Mouse (Mus musculus): ENCODE data around the gene Dnah12. TPM values are rescaled to one million over a fixed set of nuclear protein-coding genes. Genes with fewer than 3 reads are reported as not detected.

The Dnah12 gene
- polyA plus RNA-seq, 1 experiment from 2014 or later, result 0.15 TPM

DNA sequence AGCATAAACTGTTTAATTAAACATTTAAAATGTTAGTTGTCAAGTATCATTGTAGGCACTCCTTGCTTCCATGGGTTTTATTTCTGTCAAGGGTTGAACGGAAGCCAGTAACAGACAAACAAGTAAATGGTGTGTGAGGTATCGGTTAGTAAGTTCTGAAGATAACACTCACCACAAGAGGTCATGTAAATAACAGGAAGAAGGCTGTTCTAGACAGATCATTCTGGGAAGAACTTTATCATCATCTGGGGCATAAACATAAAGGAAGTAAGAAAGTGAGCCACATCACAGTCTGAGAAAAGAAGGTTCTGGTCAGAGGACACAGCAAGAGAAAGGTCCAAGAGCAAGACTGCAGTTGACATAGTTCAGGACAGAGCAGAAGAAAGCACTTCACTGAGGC, 132.9 kb downstream of the Dnah12 start:
- ATAC-seq (ENCODE audit: low read depth), result no peak
- Histone ChIP-seq H3K27me3 (ENCODE audit: control insufficient read depth, insufficient read depth, low read length) (no peaks in the 10 kb centered on the region), H3K4me3 (ENCODE audit: low read depth, low read length) (no peak overlapping the region), H3K4me2 (ENCODE audit: low read depth, low read length) (no peak overlapping the region), H3K36me3 (ENCODE audit: control insufficient read depth, insufficient read depth, low read length) (no peaks in the 10 kb centered on the region), H3K27ac (ENCODE audit: low read depth, low read length) (no peak overlapping the region), H3K4me1 (ENCODE audit: control insufficient read depth, insufficient read depth, low read length) (no peaks in the 10 kb centered on the region), H3K9ac (replicated peaks; ENCODE audit: low read depth, low read length) (no peak overlapping the region), H3K9me3 (ENCODE audit: control insufficient read depth, low read length) (no peaks in the 10 kb centered on the region)
- WGBS, result 92% methylated on average over 2 of the region's 2 CpGs

DNA sequence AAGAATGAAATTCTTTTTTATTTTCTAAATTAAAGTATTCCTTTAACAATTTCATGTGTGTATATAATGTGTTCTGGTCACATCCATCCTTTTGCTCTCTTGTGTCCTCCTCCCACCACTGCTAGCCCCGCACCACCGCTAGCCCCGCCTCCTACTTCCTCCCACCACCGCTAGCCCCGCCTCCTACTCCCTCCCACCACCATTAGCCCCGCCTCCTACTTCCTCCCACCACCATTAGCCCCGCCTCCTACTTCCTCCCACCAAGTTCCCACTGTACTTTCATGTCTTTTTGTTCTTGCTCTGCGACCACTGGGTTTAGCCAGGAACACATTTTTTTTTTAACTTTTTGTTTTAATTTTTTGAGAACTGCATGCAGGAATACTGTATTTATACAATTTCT, 160.0 kb downstream of the Dnah12 start:
- H3K9me3 ChIP-seq (ENCODE audit: control insufficient read depth, low read length), result no peaks in the 10 kb centered on the region
- H3K9ac ChIP-seq (replicated peaks; ENCODE audit: low read depth, low read length), result no peak overlapping the region
- no peaks in the 10 kb centered on the region for H3K27me3 ChIP-seq (ENCODE audit: control insufficient read depth, insufficient read depth, low read length)
- no peak for ATAC-seq (ENCODE audit: low read depth)
- no peaks in the 10 kb centered on the region for H3K4me1 ChIP-seq (ENCODE audit: control insufficient read depth, insufficient read depth, low read length)
- no peak overlapping the region for H3K27ac ChIP-seq (ENCODE audit: low read depth, low read length)
- 82% methylated on average over 8 of the region's 8 CpGs for WGBS
- no peaks in the 10 kb centered on the region for H3K36me3 ChIP-seq (ENCODE audit: control insufficient read depth, insufficient read depth, low read length)
- no peak overlapping the region for H3K4me3 ChIP-seq (ENCODE audit: low read depth, low read length)
- H3K4me2 ChIP-seq (ENCODE audit: low read depth, low read length), result no peak overlapping the region

DNA sequence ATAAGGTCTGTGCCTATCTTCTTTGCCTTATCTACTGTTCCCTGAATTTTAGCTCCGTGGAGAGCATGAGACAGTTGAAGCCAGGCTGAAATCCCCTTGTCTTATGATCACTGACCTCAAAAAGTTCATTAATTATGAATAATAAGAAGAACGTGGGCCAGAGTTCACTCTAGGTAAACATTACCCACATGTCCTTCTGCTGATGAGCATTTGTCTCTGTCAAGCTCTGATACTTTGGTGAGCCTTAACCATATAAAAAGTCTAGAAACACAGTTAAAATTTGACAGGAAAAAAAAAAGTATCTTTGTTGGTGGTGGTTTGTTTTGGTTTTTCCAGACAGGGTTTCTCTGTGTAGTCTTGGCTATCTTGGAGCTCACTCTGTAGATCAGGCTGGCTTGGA, 161.0 kb downstream of the Dnah12 start:
- Histone ChIP-seq H3K36me3 (ENCODE audit: control insufficient read depth, insufficient read depth, low read length) (no peaks in the 10 kb centered on the region), H3K4me3 (ENCODE audit: low read depth, low read length) (no peak overlapping the region), H3K9me3 (ENCODE audit: control insufficient read depth, low read length) (no peaks in the 10 kb centered on the region), H3K9ac (replicated peaks; ENCODE audit: low read depth, low read length) (no peak overlapping the region), H3K4me2 (ENCODE audit: low read depth, low read length) (no peak overlapping the region), H3K4me1 (ENCODE audit: control insufficient read depth, insufficient read depth, low read length) (no peaks in the 10 kb centered on the region), H3K27ac (ENCODE audit: low read depth, low read length) (no peak overlapping the region), H3K27me3 (ENCODE audit: control insufficient read depth, insufficient read depth, low read length) (no peaks in the 10 kb centered on the region)
- WGBS, result 82% methylated on average over 2 of the region's 2 CpGs
- ATAC-seq (ENCODE audit: low read depth), result no peak

DNA sequence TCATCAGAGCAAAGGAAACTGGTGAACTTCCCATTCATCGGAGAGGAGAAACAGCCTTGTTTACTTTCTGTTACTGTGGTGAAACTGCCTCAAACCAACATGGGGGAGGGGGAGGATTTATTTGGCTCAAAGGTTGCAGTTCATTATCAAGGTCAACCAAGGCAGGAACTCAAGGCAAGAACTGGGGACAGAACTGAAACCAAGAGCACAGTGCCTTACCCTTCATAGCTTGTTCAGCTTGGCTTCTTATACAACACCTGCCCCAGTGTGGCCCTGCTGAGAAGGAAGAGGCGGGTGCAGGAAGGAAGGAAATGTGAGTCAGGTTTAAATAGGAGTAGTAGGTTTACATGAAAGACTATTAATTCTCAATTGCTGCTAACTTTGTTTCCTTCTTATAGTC, 165.3 kb downstream of the Dnah12 start:
- Histone ChIP-seq H3K4me2 (ENCODE audit: low read depth, low read length) (no peak overlapping the region), H3K9ac (replicated peaks; ENCODE audit: low read depth, low read length) (no peak overlapping the region), H3K27ac (ENCODE audit: low read depth, low read length) (no peak overlapping the region), H3K36me3 (ENCODE audit: control insufficient read depth, insufficient read depth, low read length) (no peaks in the 10 kb centered on the region), H3K4me3 (ENCODE audit: low read depth, low read length) (no peak overlapping the region), H3K4me1 (ENCODE audit: control insufficient read depth, insufficient read depth, low read length) (no peaks in the 10 kb centered on the region), H3K27me3 (ENCODE audit: control insufficient read depth, insufficient read depth, low read length) (no peaks in the 10 kb centered on the region), H3K9me3 (ENCODE audit: control insufficient read depth, low read length) (no peaks in the 10 kb centered on the region)
- WGBS, result 83% methylated on average over 2 of the region's 2 CpGs
- no peak for ATAC-seq (ENCODE audit: low read depth)

DNA sequence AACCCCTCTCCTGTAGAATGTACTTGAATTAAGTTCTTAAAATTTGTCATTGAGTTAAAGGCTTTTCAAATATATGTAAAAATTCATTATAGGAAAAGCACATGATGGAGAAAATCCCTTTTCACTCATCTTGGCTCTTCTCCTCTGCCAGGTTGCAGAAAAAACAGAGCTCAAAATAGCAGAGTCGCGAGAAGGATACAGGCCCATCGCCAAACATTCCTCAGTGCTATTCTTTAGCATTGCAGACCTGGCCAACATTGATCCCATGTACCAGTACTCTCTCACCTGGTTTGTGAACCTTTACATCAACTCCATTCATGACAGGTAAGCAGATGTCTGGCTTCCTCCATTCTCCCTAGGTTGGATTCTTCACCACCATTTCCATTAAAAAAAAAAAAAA, 165.9 kb downstream of the Dnah12 start:
- Histone ChIP-seq H3K27ac (ENCODE audit: low read depth, low read length) (no peak overlapping the region), H3K4me1 (ENCODE audit: control insufficient read depth, insufficient read depth, low read length) (no peaks in the 10 kb centered on the region), H3K4me3 (ENCODE audit: low read depth, low read length) (no peak overlapping the region), H3K27me3 (ENCODE audit: control insufficient read depth, insufficient read depth, low read length) (no peaks in the 10 kb centered on the region), H3K9ac (replicated peaks; ENCODE audit: low read depth, low read length) (no peak overlapping the region), H3K4me2 (ENCODE audit: low read depth, low read length) (no peak overlapping the region), H3K36me3 (ENCODE audit: control insufficient read depth, insufficient read depth, low read length) (no peaks in the 10 kb centered on the region), H3K9me3 (ENCODE audit: control insufficient read depth, low read length) (no peaks in the 10 kb centered on the region)
- no peak for ATAC-seq (ENCODE audit: low read depth)
- 94% methylated on average over 3 of the region's 3 CpGs for WGBS

DNA sequence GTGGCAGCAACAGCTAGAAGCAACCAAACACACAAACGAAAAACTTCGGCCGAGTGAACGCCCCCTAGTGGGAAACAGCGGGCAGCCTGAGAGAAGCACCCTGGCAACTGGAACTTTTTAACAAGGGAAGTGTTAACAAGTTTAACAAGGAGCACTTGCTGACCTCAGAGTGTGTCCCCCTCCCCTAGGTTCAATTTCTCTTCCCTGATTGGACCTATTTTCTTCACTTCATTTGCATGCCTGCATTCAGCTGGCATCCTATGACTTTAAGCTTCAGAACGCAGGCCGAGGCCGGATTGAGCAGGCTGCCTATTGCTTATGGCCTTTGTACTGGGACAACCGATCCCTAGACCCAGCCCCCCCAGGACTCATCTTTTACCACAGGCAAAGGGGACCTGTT, 174.3 kb downstream of the Dnah12 start:
- no peaks in the 10 kb centered on the region for H3K4me1 ChIP-seq (ENCODE audit: control insufficient read depth, insufficient read depth, low read length)
- H3K27ac ChIP-seq (ENCODE audit: low read depth, low read length), result no peak overlapping the region
- H3K4me3 ChIP-seq (ENCODE audit: low read depth, low read length), result no peak overlapping the region
- H3K27me3 ChIP-seq (ENCODE audit: control insufficient read depth, insufficient read depth, low read length), result no peaks in the 10 kb centered on the region
- H3K4me2 ChIP-seq (ENCODE audit: low read depth, low read length), result no peak overlapping the region
- H3K36me3 ChIP-seq (ENCODE audit: control insufficient read depth, insufficient read depth, low read length), result no peaks in the 10 kb centered on the region
- no peak overlapping the region for H3K9ac ChIP-seq (replicated peaks; ENCODE audit: low read depth, low read length)
- no peak for ATAC-seq (ENCODE audit: low read depth)
- WGBS, result 70% methylated on average over 9 of the region's 9 CpGs
- H3K9me3 ChIP-seq (ENCODE audit: control insufficient read depth, low read length), result no peaks in the 10 kb centered on the region

DNA sequence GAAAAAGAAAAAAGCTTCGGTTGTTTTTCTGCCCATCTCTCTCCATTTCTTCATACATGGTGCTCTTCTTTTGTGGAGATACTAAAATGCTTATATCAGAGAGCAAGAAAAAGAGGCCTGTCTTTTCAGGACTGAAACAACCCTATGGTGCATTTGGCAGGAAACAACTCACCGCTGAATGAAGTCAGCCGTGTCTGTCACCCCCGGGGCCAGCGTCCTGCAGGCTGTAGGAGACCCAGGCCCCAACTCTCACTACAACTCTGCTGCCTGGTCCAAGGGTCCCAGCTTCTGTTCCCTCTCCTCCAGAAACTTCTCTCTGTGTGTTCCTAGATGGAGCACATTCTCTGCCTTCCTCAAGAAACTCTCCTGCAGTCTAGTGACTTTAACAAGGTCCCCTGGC, 175.2 kb downstream of the Dnah12 start:
- H3K4me3 ChIP-seq (ENCODE audit: low read depth, low read length), result no peak overlapping the region
- H3K4me1 ChIP-seq (ENCODE audit: control insufficient read depth, insufficient read depth, low read length), result no peaks in the 10 kb centered on the region
- 77% methylated on average over 5 of the region's 5 CpGs for WGBS
- no peak overlapping the region for H3K9ac ChIP-seq (replicated peaks; ENCODE audit: low read depth, low read length)
- no peak for ATAC-seq (ENCODE audit: low read depth)
- no peaks in the 10 kb centered on the region for H3K27me3 ChIP-seq (ENCODE audit: control insufficient read depth, insufficient read depth, low read length)
- H3K27ac ChIP-seq (ENCODE audit: low read depth, low read length), result no peak overlapping the region
- no peaks in the 10 kb centered on the region for H3K36me3 ChIP-seq (ENCODE audit: control insufficient read depth, insufficient read depth, low read length)
- no peak overlapping the region for H3K4me2 ChIP-seq (ENCODE audit: low read depth, low read length)
- H3K9me3 ChIP-seq (ENCODE audit: control insufficient read depth, low read length), result no peaks in the 10 kb centered on the region

DNA sequence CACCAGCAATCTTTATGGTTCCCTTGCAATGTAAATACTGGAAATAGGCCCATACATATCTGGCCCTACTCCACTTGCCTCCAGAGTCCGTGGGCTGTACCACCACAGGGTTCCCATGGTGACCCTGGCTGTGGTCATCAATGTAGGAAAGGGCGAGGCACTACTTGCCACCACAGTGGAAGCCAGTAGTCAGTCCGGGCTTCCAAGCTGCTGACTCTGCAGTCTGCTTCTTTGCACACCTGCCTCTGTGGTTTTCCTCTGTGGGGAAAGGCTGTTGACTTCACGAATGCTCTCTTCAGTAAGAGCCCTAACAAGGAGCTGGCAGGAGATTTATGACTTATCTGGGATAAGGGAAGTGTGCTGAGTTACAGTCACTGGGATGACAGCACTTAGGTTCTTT, 185.7 kb downstream of the Dnah12 start:
- no peaks in the 10 kb centered on the region for H3K9me3 ChIP-seq (ENCODE audit: control insufficient read depth, low read length)
- H3K4me1 ChIP-seq (ENCODE audit: control insufficient read depth, insufficient read depth, low read length), result no peaks in the 10 kb centered on the region
- 68% methylated on average over 4 of the region's 4 CpGs for WGBS
- H3K27ac ChIP-seq (ENCODE audit: low read depth, low read length), result no peak overlapping the region
- no peaks in the 10 kb centered on the region for H3K36me3 ChIP-seq (ENCODE audit: control insufficient read depth, insufficient read depth, low read length)
- H3K27me3 ChIP-seq (ENCODE audit: control insufficient read depth, insufficient read depth, low read length), result no peaks in the 10 kb centered on the region
- H3K9ac ChIP-seq (replicated peaks; ENCODE audit: low read depth, low read length), result no peak overlapping the region
- ATAC-seq (ENCODE audit: low read depth), result no peak
- no peak overlapping the region for H3K4me2 ChIP-seq (ENCODE audit: low read depth, low read length)
- H3K4me3 ChIP-seq (ENCODE audit: low read depth, low read length), result no peak overlapping the region

DNA sequence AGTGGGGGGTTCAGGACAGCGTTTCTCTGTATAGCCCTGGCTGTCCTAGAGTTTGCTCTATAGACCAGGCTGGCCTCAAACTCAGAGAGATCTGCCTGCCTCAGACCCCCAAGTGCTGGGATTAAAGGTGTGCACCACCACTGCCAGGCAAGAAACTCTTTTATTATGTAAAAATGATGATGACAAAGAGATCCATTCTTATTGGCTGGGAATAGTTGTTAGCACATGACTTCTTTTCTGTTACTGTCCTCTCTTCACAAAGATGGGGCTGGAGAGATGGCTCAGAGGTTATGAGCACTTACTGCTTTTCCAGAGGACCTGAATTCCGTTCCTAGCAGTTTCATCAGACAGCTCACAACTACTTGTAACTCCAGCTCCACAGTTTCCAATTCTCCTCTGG, 186.9 kb downstream of the Dnah12 start:
- Histone ChIP-seq H3K9me3 (ENCODE audit: control insufficient read depth, low read length) (no peaks in the 10 kb centered on the region), H3K4me3 (ENCODE audit: low read depth, low read length) (no peak overlapping the region), H3K36me3 (ENCODE audit: control insufficient read depth, insufficient read depth, low read length) (no peaks in the 10 kb centered on the region), H3K9ac (replicated peaks; ENCODE audit: low read depth, low read length) (no peak overlapping the region), H3K4me1 (ENCODE audit: control insufficient read depth, insufficient read depth, low read length) (no peaks in the 10 kb centered on the region), H3K27ac (ENCODE audit: low read depth, low read length) (no peak overlapping the region), H3K27me3 (ENCODE audit: control insufficient read depth, insufficient read depth, low read length) (no peaks in the 10 kb centered on the region), H3K4me2 (ENCODE audit: low read depth, low read length) (no peak overlapping the region)
- 74% methylated on average over 2 of the region's 2 CpGs for WGBS
- ATAC-seq (ENCODE audit: low read depth), result no peak

DNA sequence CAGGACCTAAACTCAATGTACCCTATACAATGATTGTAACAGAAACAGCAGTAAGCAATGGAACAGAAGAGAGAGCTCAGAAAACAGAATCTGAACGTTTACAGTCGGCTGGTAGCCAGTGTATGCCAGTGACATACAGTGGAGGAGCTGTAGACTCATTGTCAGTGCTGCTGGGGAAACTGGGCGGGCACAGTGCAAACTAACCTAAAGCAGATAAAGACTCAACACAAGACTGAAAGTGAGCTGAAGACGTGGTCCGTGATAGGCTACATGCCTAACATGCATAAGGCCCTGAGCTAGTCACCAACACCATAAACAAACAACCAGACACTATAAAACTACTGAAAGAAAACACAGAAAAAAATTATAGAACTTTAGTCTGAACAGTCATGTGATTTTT, 188.6 kb downstream of the Dnah12 start:
- Histone ChIP-seq H3K9me3 (ENCODE audit: control insufficient read depth, low read length) (no peaks in the 10 kb centered on the region), H3K9ac (replicated peaks; ENCODE audit: low read depth, low read length) (no peak overlapping the region), H3K27me3 (ENCODE audit: control insufficient read depth, insufficient read depth, low read length) (no peaks in the 10 kb centered on the region), H3K4me2 (ENCODE audit: low read depth, low read length) (no peak overlapping the region), H3K36me3 (ENCODE audit: control insufficient read depth, insufficient read depth, low read length) (no peaks in the 10 kb centered on the region), H3K4me1 (ENCODE audit: control insufficient read depth, insufficient read depth, low read length) (no peaks in the 10 kb centered on the region), H3K27ac (ENCODE audit: low read depth, low read length) (no peak overlapping the region), H3K4me3 (ENCODE audit: low read depth, low read length) (no peak overlapping the region)
- no peak for ATAC-seq (ENCODE audit: low read depth)
- 91% methylated on average over 5 of the region's 5 CpGs for WGBS

Measured in neural tube, embryonic 14.5 days (tissue).